Mouse (Mus musculus) lung, postnatal 0 days (tissue): ENCODE results near the gene Rpl22.
A peak's percentile ranks its signal among the peaks of the same experiment; 100 is the strongest.

Experiments
- CTCF ChIP-seq: IDR thresholded peaks from 2 replicates; pipeline ENCODE4 v1.5.1; 2016; ENCODE audit warnings: antibody characterized with exemption, mild to moderate bottlenecking
- EP300 ChIP-seq: IDR thresholded peaks from 2 replicates; pipeline ENCODE4 v1.6.1; 2016; ENCODE audit warnings: antibody characterized with exemption, mild to moderate bottlenecking, control low read depth

- peak; percentile 79 for TF ChIP-seq CTCF
- no peak for TF ChIP-seq EP300
Measured at GRCm38 (mm10) chr4:152285505-152285904, 40.0 kb upstream of the Rpl22 start.
